Mouse (Mus musculus) ES-E14 (cell line): ENCODE measurements at regions not wholly inside any gene's neighbourhood (a gene's known extent, or its start where the extent isn't known, plus 50 kb on each side); places are given as distances from the start of the nearest gene placed in this dataset.

Experiments used
- DNase-seq: peaks from one replicate; pipeline ENCODE4 v3.0.0-alpha.2; 2013; ENCODE audit warnings: low read depth, low spot score
- H3K27ac ChIP-seq: 2 replicates; pipeline ENCODE4 v1.5.1; 2012; ENCODE audit warnings: low read depth, mild to moderate bottlenecking, low read length, moderate library complexity, mixed read lengths; ENCODE audit not compliant: poor library complexity, insufficient read depth, severe bottlenecking
- H3K36me3 ChIP-seq: 2 replicates; pipeline ENCODE4 v1.6.1; 2012; ENCODE audit warnings: mild to moderate bottlenecking, low read length, moderate library complexity, mixed read lengths; ENCODE audit not compliant: control insufficient read depth, poor library complexity, insufficient read depth, severe bottlenecking
- H3K4me1 ChIP-seq, 2 experiments: fragments of 150-350 bp in 1 of 2; sonication (generic) in 1 of 2; 2 replicates each; pipeline ENCODE4 v1.6.1; 2012; ENCODE audit warnings: low read length in 2 of 2, mild to moderate bottlenecking in 1 of 2, mixed read lengths in 1 of 2; ENCODE audit not compliant: control insufficient read depth in 2 of 2, insufficient read depth in 2 of 2, poor library complexity in 1 of 2
- H3K4me3 ChIP-seq, 2 experiments: fragments of 150-350 bp in 1 of 2; sonication (generic) in 1 of 2; 2 replicates each; pipeline ENCODE4 v1.5.1; 2012; ENCODE audit warnings: low read length in 2 of 2, low read depth in 1 of 2, mild to moderate bottlenecking in 1 of 2, mixed read lengths in 1 of 2; ENCODE audit not compliant: insufficient read depth in 1 of 2, poor library complexity in 1 of 2, severe bottlenecking in 1 of 2
- H3K9ac ChIP-seq: 2 replicates; pipeline ENCODE4 v1.6.1; 2012; ENCODE audit warnings: low read depth, mild to moderate bottlenecking, low read length, mixed read lengths; ENCODE audit not compliant: poor library complexity, insufficient read depth, severe bottlenecking
- H3K9me3 ChIP-seq: fragments of 150-350 bp; sonication (generic); 2 replicates; pipeline ENCODE4 v1.6.1; 2012; ENCODE audit warnings: low read depth, mild to moderate bottlenecking, low read length; ENCODE audit not compliant: control insufficient read depth, insufficient read depth
- CHD2 ChIP-seq: IDR thresholded peaks from 2 replicates; pipeline ENCODE4 v1.6.1; 2014; ENCODE audit warnings: mild to moderate bottlenecking, low read depth, low read length, inconsistent platforms
- HCFC1 ChIP-seq: IDR thresholded peaks from 2 replicates; pipeline ENCODE4 v1.6.1; 2012; ENCODE audit warnings: low read length, inconsistent platforms, borderline replicate concordance; ENCODE audit not compliant: insufficient read depth
- MAFK ChIP-seq: IDR thresholded peaks from 2 replicates; pipeline ENCODE4 v1.6.1; 2014; ENCODE audit warnings: mild to moderate bottlenecking, low read depth, low read length, inconsistent platforms; ENCODE audit not compliant: insufficient read depth
- ZC3H11A ChIP-seq: IDR thresholded peaks from 2 replicates; pipeline ENCODE4 v1.6.1; 2012; ENCODE audit warnings: low read depth, mild to moderate bottlenecking, inconsistent platforms, low read length, borderline replicate concordance
- ZNF384 ChIP-seq: IDR thresholded peaks from 2 replicates; pipeline ENCODE4 v1.6.1; 2012; ENCODE audit warnings: low read depth, low read length, inconsistent platforms
- in situ Hi-C, 2 experiments: fragments of 600-800 bp; cut with MboI; formaldehyde crosslinking; loops; one replicate each; pipeline ENCODE4 v1.15.1; 2025; ENCODE audit warnings: low sequenced_read_pairs in 2 of 2, inconsistent platforms in 1 of 2; ENCODE audit not compliant: unreplicated experiment in 2 of 2

GRCm38 (mm10) chr5:42425902-42426301, 358.1 kb downstream of the Gm16223 start:
- Histone ChIP-seq H3K9ac (no peak overlapping the region), H3K36me3 (no peaks in the 10 kb centered on the region), H3K4me1 (no peaks in the 10 kb centered on the region), H3K4me3 (no peak overlapping the region), H3K27ac (no peak overlapping the region), H3K9me3 (no peaks in the 10 kb centered on the region)
- in situ Hi-C loops = no loop called here
- TF ChIP-seq HCFC1 (no peak), MAFK (no peak), ZC3H11A (no peak), CHD2 (no peak), ZNF384 (no peak)
- DNase-seq = no peak

GRCm38 (mm10) chr5:42433147-42433546, 365.4 kb downstream of the Gm16223 start:
- in situ Hi-C loops = no loop called here
- no peak overlapping the region for H3K9ac ChIP-seq

GRCm38 (mm10) chr5:42448644-42449043, 380.9 kb downstream of the Gm16223 start:
- no peak overlapping the region for H3K9ac ChIP-seq

More at GRCm38 (mm10) chr5:42433147-42433546, 365.4 kb downstream of the Gm16223 start:
- H3K4me1 ChIP-seq = no peaks in the 10 kb centered on the region
- TF ChIP-seq MAFK (no peak), ZC3H11A (no peak), ZNF384 (no peak), CHD2 (no peak), HCFC1 (no peak)
- no peak overlapping the region for H3K27ac ChIP-seq
- no peak overlapping the region for H3K4me3 ChIP-seq
- DNase-seq = no peak
- H3K9me3 ChIP-seq = no peaks in the 10 kb centered on the region
- no peaks in the 10 kb centered on the region for H3K36me3 ChIP-seq

DNA sequence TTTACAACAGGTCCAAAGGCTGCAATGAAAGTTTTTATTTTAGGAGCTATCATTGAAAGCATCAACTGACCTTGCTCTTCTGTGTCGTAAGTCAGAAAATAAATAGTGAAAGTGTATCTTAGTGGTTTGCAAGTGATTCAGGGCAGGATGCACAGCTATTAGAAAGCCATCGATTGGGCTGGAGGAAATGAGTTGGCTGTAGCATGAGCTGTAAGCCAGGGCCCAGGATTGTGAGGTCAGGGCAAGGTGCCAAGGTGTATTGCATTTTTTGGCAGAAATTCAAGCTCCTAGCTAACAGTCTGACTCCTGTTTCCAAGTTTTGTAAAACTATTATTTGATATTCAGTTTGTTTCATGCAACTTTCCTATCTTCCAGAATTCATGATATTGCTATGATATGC, 381.8 kb downstream of the Gm16223 start:
- DNase-seq = no peak
- Histone ChIP-seq H3K4me3 (no peak overlapping the region), H3K9ac (no peak overlapping the region), H3K9me3 (no peaks in the 10 kb centered on the region), H3K27ac (no peak overlapping the region), H3K4me1 (no peaks in the 10 kb centered on the region), H3K36me3 (no peaks in the 10 kb centered on the region)
- in situ Hi-C loops = no loop called here
- TF ChIP-seq ZC3H11A = no peak
- TF ChIP-seq ZNF384 = no peak
- no peak for TF ChIP-seq MAFK
- no peak for TF ChIP-seq CHD2
- no peak for TF ChIP-seq HCFC1

More at GRCm38 (mm10) chr5:42448644-42449043, 380.9 kb downstream of the Gm16223 start:
- H3K4me3 ChIP-seq = no peak overlapping the region
- H3K27ac ChIP-seq = no peak overlapping the region
- no peaks in the 10 kb centered on the region for H3K36me3 ChIP-seq
- DNase-seq = no peak
- no peaks in the 10 kb centered on the region for H3K4me1 ChIP-seq
- TF ChIP-seq HCFC1 = no peak
- no peaks in the 10 kb centered on the region for H3K9me3 ChIP-seq
- in situ Hi-C loops = no loop called here

GRCm38 (mm10) chr5:42453707-42454106, 385.9 kb downstream of the Gm16223 start:
- in situ Hi-C loops = no loop called here
- Histone ChIP-seq H3K36me3 (no peaks in the 10 kb centered on the region), H3K9me3 (no peaks in the 10 kb centered on the region), H3K4me3 (no peak overlapping the region), H3K4me1 (no peaks in the 10 kb centered on the region), H3K27ac (no peak overlapping the region), H3K9ac (no peak overlapping the region)
- TF ChIP-seq ZNF384 (no peak), HCFC1 (no peak), CHD2 (no peak), ZC3H11A (no peak), MAFK (no peak)
- DNase-seq = no peak
